Mouse (Mus musculus) brain, adult 2 months (tissue): ENCODE results near the gene Mphosph9.

Experiments used
- DNase-seq: peaks from one replicate; pipeline ENCODE4 v3.0.0; 2011; ENCODE audit warnings: low read depth, low spot score

Mphosph9 gene

DNA sequence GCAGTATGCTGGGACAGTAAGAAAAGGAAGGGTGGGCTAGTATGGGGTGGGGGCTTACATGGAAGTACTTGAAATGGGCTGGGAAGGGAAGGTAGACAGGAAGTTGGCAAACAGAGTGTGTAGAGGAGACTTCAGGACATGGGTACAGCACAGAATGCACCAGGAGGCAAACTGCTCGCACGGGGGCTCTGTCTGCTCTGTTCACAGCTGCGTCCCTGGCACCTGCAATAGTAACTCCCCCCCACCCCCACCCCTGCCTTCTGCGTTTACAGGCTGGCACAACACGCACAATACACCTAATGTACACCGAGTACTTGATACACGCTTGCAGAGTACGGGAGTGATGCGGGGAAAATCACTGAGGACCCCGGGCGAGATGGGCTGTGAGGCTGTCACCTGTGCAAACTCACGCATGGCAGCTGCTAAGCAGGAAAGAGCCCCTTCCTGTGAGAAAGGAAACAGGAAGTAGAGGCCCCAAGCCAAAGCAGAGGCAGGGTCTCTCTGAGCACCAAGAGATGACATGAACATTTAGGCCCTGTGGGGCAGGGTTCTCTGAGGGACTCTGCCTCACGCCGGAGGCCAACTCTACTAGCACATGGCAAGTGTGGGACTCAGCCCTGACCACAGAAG lies 113.1 kb downstream of the Mphosph9 start:
- DNase-seq = no peak

DNA sequence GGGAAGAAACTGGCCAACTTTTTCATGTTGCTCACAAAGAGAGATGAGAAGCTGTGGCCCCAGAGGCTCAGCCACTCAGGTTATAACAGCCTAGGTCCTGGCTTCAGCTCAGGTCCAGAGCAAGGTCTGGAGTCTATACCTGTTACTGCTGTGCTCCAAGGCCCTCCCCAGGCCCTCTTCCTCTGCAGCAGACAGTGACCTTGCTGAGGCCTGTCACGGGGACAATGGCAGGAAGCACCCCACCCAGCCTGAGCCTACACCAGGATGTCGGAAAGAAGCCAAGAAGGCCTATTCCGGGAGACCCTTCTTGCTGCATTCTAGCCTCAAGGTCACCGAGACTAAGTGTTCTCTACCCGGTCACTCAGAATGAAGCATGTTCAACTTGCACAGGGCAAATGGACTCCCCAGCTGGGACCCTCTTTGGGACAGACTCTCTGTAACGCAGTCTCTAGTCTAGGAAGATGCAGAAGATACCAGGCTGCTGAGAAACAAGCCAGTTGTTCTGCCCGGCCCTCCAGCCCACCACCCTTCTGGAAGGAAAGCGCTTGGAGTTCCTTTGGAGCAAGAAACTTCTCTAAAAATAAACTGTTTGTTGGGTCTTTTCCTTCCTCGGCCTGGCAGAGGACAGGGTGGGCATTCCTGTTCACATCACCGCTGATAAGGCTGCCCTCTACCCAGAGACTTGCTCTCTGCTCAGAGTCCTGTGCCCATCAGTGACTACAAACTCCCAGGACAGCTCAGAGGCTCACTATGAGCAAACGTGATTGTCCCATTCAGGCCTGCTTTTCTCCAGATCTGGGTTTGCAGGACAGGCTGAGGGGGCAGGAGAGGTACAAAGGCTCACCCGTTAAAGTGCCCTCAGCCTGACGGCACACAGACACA lies 113.9 kb downstream of the Mphosph9 start:
- no peak for DNase-seq

GRCm38 (mm10) chr5:124211669-124212068 lies 116.1 kb downstream of the Mphosph9 start:
- DNase-seq = no peak

GRCm38 (mm10) chr5:124211234-124211633 lies 116.5 kb downstream of the Mphosph9 start:
- DNase-seq = peak; percentile 75

DNA sequence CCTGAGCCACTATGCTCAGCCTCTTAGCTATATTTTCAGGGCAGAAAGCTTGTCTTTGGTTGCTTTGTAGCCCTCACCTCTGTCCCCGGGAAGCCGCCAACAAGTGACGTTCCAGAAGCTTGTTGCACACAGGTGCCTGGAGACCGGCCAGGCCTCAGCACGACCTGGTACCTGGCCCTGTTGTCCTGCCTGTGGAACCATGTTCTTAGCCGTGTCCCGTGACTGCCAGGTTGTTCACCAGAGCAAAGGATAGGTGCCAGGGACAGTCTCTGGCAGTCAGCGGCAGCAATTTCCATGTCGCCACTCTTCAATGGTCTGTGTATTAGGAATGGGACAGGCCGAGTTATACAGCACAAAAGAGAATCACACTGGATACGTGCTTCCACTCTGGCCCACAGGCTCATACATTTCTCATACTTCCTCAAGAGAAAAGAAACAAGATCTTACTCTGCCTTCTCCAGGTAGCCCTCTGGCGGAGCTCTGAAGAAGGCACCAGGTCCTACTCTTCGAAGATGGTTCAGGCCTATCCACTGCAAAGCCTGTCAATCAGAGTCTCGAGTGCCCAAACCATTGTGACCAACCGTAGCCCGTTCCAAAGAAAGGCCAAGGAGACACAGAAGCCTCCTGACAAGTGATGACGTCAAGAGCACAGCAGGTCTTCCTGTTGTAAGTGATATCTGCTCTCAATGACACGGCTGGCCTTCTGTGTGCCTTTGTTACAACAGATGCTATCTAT lies 117.3 kb downstream of the Mphosph9 start:
- DNase-seq = peak; percentile 67

GRCm38 (mm10) chr5:124209850-124210249 lies 117.9 kb downstream of the Mphosph9 start:
- no peak for DNase-seq

DNA sequence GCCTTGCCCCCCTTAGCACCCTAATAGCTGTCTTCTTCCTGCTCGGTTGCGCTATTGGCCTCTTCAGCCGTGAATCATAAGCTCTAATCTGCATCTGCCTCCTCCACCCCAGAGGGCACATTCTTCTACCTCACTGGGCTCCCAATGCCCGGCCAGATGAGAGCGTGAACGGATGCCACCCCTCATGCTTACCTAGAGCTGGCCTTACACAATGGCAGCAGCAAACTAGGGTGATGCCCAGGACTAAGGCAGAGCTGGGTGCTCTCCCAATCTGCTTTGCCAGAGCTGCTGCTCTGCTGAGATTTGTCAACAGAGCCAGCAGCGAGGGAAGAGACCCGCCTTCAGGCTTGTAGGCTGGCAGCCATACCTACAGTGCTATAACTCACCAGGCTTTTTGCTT lies 119.7 kb downstream of the Mphosph9 start:
- peak; percentile 68 for DNase-seq

- peak; percentile 68 for DNase-seq
Measured at GRCm38 (mm10) chr5:124206481-124207038, 121.2 kb downstream of the Mphosph9 start.

- no peak for DNase-seq
Measured at GRCm38 (mm10) chr5:124205809-124206380, 121.9 kb downstream of the Mphosph9 start.

GRCm38 (mm10) chr5:124205211-124205610 lies 122.6 kb downstream of the Mphosph9 start:
- no peak for DNase-seq

- DNase-seq = no peak
Measured at GRCm38 (mm10) chr5:124204127-124204794, 123.5 kb downstream of the Mphosph9 start.

- no peak for DNase-seq
Measured at GRCm38 (mm10) chr5:124203251-124203650, 124.5 kb downstream of the Mphosph9 start.

DNA sequence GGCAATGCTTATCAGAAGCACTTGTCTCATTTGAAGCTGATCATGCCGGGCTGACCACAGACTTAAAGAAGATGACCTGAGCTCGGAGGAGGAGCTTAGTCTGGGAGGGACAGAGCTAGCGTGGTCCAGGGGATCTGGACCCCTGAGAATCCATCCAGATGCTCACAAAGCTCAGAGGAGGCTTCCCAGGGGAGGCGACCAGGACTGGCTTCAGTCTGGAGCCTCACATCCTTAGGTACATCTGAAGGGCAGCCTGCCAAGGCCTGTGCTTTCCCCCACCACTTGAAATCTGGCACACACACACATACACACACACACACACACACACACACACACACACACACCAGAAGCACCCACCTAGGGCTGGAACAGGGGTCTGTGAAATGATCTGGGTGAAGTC lies 125.7 kb downstream of the Mphosph9 start:
- DNase-seq = no peak

GRCm38 (mm10) chr5:124201564-124201963 lies 126.2 kb downstream of the Mphosph9 start:
- no peak for DNase-seq
